Comparison of ENCODE assay signal across 34 mouse cellular contexts in the genomic region with DNA sequence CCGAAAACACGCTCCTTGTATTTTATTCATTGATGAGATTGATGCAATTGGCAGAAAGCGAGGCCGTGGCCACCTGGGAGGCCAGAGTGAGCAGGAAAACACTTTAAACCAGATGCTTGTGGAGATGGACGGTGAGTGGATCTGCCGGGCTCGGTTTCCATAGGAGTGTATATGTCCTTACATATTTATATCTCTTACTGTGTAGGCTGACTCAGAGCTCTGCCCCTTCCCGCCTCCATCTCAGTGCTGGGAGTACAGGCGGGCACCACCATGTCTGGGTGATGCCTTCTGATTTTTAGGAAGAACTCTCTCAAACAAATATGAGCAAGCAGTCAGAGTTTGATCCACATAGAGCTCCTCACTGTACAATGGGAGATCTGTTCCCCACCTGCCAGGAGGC. TPM values are rescaled to one million over a fixed set of nuclear protein-coding genes. Genes with fewer than 3 reads are reported as not detected.
"Had no signal": no experiment of that assay in that cellular context is flagged by ENCODE, and none has a peak within 500 bp of the region (broad histone marks: within the 10 kb centered on the region; RNA-seq: fewer than 3 reads in every experiment).

No protein-coding gene starts in this region.

- H3K9ac ChIP-seq: limb, embryonic 12.5 days; limb, embryonic 13.5 days; limb, embryonic 15.5 days; liver, embryonic 12.5 days; liver, embryonic 13.5 days; liver, embryonic 14.5 days; liver, embryonic 15.5 days; liver, postnatal 0 days; lung, embryonic 14.5 days; lung, embryonic 15.5 days; midbrain, embryonic 12.5 days; midbrain, embryonic 13.5 days; midbrain, embryonic 15.5 days; neural tube, embryonic 12.5 days had no signal

- H3K9me3 ChIP-seq: limb, embryonic 10.5 days; limb, embryonic 12.5 days; limb, embryonic 13.5 days; limb, embryonic 15.5 days; liver, embryonic 12.5 days; liver, embryonic 13.5 days; liver, embryonic 15.5 days; lung, embryonic 15.5 days; megakaryocyte, embryonic 14.5 days; midbrain, embryonic 10.5 days; midbrain, embryonic 12.5 days; midbrain, embryonic 13.5 days; midbrain, embryonic 15.5 days; neural tube, embryonic 12.5 days had no signal

- ATAC-seq: liver, embryonic 12.5 days; liver, postnatal 0 days; lung, postnatal 0 days; midbrain, embryonic 13.5 days; midbrain, embryonic 15.5 days; midbrain, embryonic 16.5 days had no signal

- H3K4me1 ChIP-seq: limb, embryonic 10.5 days; limb, embryonic 12.5 days; limb, embryonic 13.5 days; limb, embryonic 15.5 days; liver, embryonic 12.5 days; liver, embryonic 13.5 days; liver, embryonic 15.5 days; lung, embryonic 15.5 days; midbrain, embryonic 10.5 days; midbrain, embryonic 12.5 days; midbrain, embryonic 13.5 days; midbrain, embryonic 15.5 days; neural tube, embryonic 12.5 days had no signal

- H3K27me3 ChIP-seq: limb, embryonic 12.5 days; limb, embryonic 13.5 days; limb, embryonic 15.5 days; liver, embryonic 12.5 days; liver, embryonic 13.5 days; liver, embryonic 15.5 days; lung, embryonic 15.5 days; megakaryocyte, embryonic 14.5 days; midbrain, embryonic 12.5 days; midbrain, embryonic 13.5 days; midbrain, embryonic 15.5 days; neural tube, embryonic 12.5 days had no signal

- H3K4me3 ChIP-seq: limb, embryonic 10.5 days; limb, embryonic 12.5 days; limb, embryonic 13.5 days; limb, embryonic 15.5 days; liver, embryonic 12.5 days; liver, embryonic 13.5 days; liver, embryonic 15.5 days; lung, embryonic 15.5 days; megakaryocyte, embryonic 14.5 days; midbrain, embryonic 10.5 days; midbrain, embryonic 12.5 days; midbrain, embryonic 13.5 days; midbrain, embryonic 15.5 days; myocyte; neural tube, embryonic 12.5 days had no signal

- DNase-seq: left cerebral cortex, postnatal 4 days; liver; liver, embryonic 13.5 days; liver, postnatal 0 days; lung, adult 18-20 months; lung, adult 2 months; lung, embryonic 14.5 days; lung, postnatal 10 days; lung, postnatal 14 days; lung, postnatal 36 days; lung, postnatal 4 days had no signal

- H3K4me2 ChIP-seq: limb, embryonic 12.5 days; limb, embryonic 13.5 days; limb, embryonic 15.5 days; liver, embryonic 11.5 days; liver, embryonic 12.5 days; liver, embryonic 13.5 days; liver, embryonic 15.5 days; lung, embryonic 14.5 days; lung, embryonic 15.5 days; midbrain, embryonic 12.5 days; midbrain, embryonic 13.5 days; midbrain, embryonic 15.5 days; neural tube, embryonic 12.5 days had no signal

- H3K27ac ChIP-seq: limb, embryonic 10.5 days; limb, embryonic 12.5 days; limb, embryonic 13.5 days; limb, embryonic 15.5 days; liver, embryonic 12.5 days; liver, embryonic 13.5 days; liver, embryonic 14.5 days; liver, embryonic 15.5 days; lung, embryonic 15.5 days; macrophage; midbrain, embryonic 10.5 days; midbrain, embryonic 12.5 days; midbrain, embryonic 13.5 days; midbrain, embryonic 15.5 days; neural tube, embryonic 12.5 days had no signal

RNA-seq across cellular contexts. Expression of a gene that starts 22.4 kb away (rescaled TPM):
- total RNA-seq: liver, adult 2 months; megakaryocyte progenitor cell, adult 5-6 weeks; megakaryocyte-erythroid progenitor cell, adult 5-6 weeks; monocyte, adult 5-6 weeks had no signal
- polyA plus RNA-seq: liver, adult 2 months; liver, postnatal 0 days; macrophage had no signal
